Mouse (Mus musculus): ENCODE measurements around the gene Olfr718-ps1. TPM values are rescaled to one million over a fixed set of nuclear protein-coding genes. Genes with fewer than 3 reads are reported as not detected.
A peak's percentile ranks its signal among the peaks of the same experiment; 100 is the strongest.

Olfr718-ps1 gene
- polyA plus RNA-seq, 1 experiment from 2014 or later = not detected

- no peaks in the 10 kb centered on the region for H3K9me3 ChIP-seq (ENCODE audit: control insufficient read depth, low read length)
- 83% methylated on average over 3 of the region's 3 CpGs for WGBS
- ATAC-seq (ENCODE audit: insufficient number of reproducible peaks, low FRiP score, low TSS enrichment, low read depth) (no peak), DNase-seq (ENCODE audit: low spot score) (no peak)
- H3K27ac ChIP-seq (replicated peaks; ENCODE audit: low read depth, low read length) = no peak overlapping the region
- no peak overlapping the region for H3K9ac ChIP-seq (ENCODE audit: low read length)
- peaks cover 8% of the 10 kb centered on the region; the same call in 1 of the 2 replicates for H3K4me1 ChIP-seq (ENCODE audit: control insufficient read depth, insufficient read depth, low read length)
- H3K4me2 ChIP-seq (ENCODE audit: low read depth, severe bottlenecking) = no peak overlapping the region
- H3K27me3 ChIP-seq (ENCODE audit: control insufficient read depth, insufficient read depth, low read length) = no peaks in the 10 kb centered on the region
- peaks cover 34% of the 10 kb centered on the region for H3K36me3 ChIP-seq (ENCODE audit: control insufficient read depth, insufficient read depth, low read length)
- no peak overlapping the region for H3K4me3 ChIP-seq (ENCODE audit: low read depth, low read length)
Observed at GRCm38 (mm10) chr5:143177541-143178200, 30.3 kb upstream of the Olfr718-ps1 start.

GRCm38 (mm10) chr5:143175970-143176369 is 28.6 kb upstream of the Olfr718-ps1 start:
- no peak overlapping the region for H3K4me3 ChIP-seq (ENCODE audit: low read depth, low read length)
- WGBS = 91% methylated on average over 4 of the region's 4 CpGs
- no peaks in the 10 kb centered on the region for H3K9me3 ChIP-seq (ENCODE audit: control insufficient read depth, low read length)
- H3K27ac ChIP-seq (replicated peaks; ENCODE audit: low read depth, low read length) = no peak overlapping the region
- H3K4me2 ChIP-seq (ENCODE audit: low read depth, severe bottlenecking) = no peak overlapping the region
- H3K4me1 ChIP-seq (ENCODE audit: control insufficient read depth, insufficient read depth, low read length) = peaks cover 8% of the 10 kb centered on the region; the same call in 1 of the 2 replicates
- no peak for ATAC-seq (ENCODE audit: insufficient number of reproducible peaks, low FRiP score, low TSS enrichment, low read depth)
- no peak overlapping the region for H3K9ac ChIP-seq (ENCODE audit: low read length)
- no peaks in the 10 kb centered on the region for H3K27me3 ChIP-seq (ENCODE audit: control insufficient read depth, insufficient read depth, low read length)
- no peak for DNase-seq (ENCODE audit: low spot score)
- H3K36me3 ChIP-seq (ENCODE audit: control insufficient read depth, insufficient read depth, low read length) = peaks cover 41% of the 10 kb centered on the region

GRCm38 (mm10) chr5:143165508-143166070 is 18.2 kb upstream of the Olfr718-ps1 start:
- H3K9me3 ChIP-seq (ENCODE audit: control insufficient read depth, low read length) = no peaks in the 10 kb centered on the region
- DNase-seq (ENCODE audit: low spot score) = peak; percentile 30
- H3K4me2 ChIP-seq (ENCODE audit: low read depth, severe bottlenecking) = no peak overlapping the region
- no peak overlapping the region for H3K27ac ChIP-seq (replicated peaks; ENCODE audit: low read depth, low read length)
- no peak overlapping the region for H3K4me3 ChIP-seq (ENCODE audit: low read depth, low read length)
- H3K27me3 ChIP-seq (ENCODE audit: control insufficient read depth, insufficient read depth, low read length) = no peaks in the 10 kb centered on the region
- no peaks in the 10 kb centered on the region for H3K36me3 ChIP-seq (ENCODE audit: control insufficient read depth, insufficient read depth, low read length)
- no peak overlapping the region for H3K9ac ChIP-seq (ENCODE audit: low read length)
- H3K4me1 ChIP-seq (ENCODE audit: control insufficient read depth, insufficient read depth, low read length) = no peaks in the 10 kb centered on the region
- ATAC-seq (ENCODE audit: insufficient number of reproducible peaks, low FRiP score, low TSS enrichment, low read depth) = no peak
- 12% methylated on average over 18 of the region's 18 CpGs for WGBS

- 90% methylated on average over 3 of the region's 3 CpGs for WGBS
Observed at GRCm38 (mm10) chr5:143155534-143155933, 8.2 kb upstream of the Olfr718-ps1 start.

GRCm38 (mm10) chr5:143153756-143154155 is 6.4 kb upstream of the Olfr718-ps1 start:
- Histone ChIP-seq H3K4me3 (ENCODE audit: low read depth, low read length) (no peak overlapping the region), H3K27me3 (ENCODE audit: control insufficient read depth, insufficient read depth, low read length) (peaks cover 21% of the 10 kb centered on the region), H3K4me2 (ENCODE audit: low read depth, severe bottlenecking) (no peak overlapping the region), H3K9me3 (ENCODE audit: control insufficient read depth, low read length) (no peaks in the 10 kb centered on the region; the same call in 1 of the 2 replicates), H3K27ac (replicated peaks; ENCODE audit: low read depth, low read length) (no peak overlapping the region), H3K9ac (ENCODE audit: low read length) (no peak overlapping the region), H3K4me1 (ENCODE audit: control insufficient read depth, insufficient read depth, low read length) (no peaks in the 10 kb centered on the region), H3K36me3 (ENCODE audit: control insufficient read depth, insufficient read depth, low read length) (no peaks in the 10 kb centered on the region)
- no peak for ATAC-seq (ENCODE audit: insufficient number of reproducible peaks, low FRiP score, low TSS enrichment, low read depth)
- WGBS = 88% methylated on average over 10 of the region's 10 CpGs
- no peak for DNase-seq (ENCODE audit: low spot score)

More at GRCm38 (mm10) chr5:143155534-143155933, 8.2 kb upstream of the Olfr718-ps1 start:
- DNase-seq (ENCODE audit: low spot score) = no peak
- no peak for ATAC-seq (ENCODE audit: insufficient number of reproducible peaks, low FRiP score, low TSS enrichment, low read depth)
- no peaks in the 10 kb centered on the region for H3K4me1 ChIP-seq (ENCODE audit: control insufficient read depth, insufficient read depth, low read length)
- no peak overlapping the region for H3K4me3 ChIP-seq (ENCODE audit: low read depth, low read length)
- H3K9me3 ChIP-seq (ENCODE audit: control insufficient read depth, low read length) = no peaks in the 10 kb centered on the region; the same call in 1 of the 2 replicates
- H3K27me3 ChIP-seq (ENCODE audit: control insufficient read depth, insufficient read depth, low read length) = peaks cover 27% of the 10 kb centered on the region
- no peaks in the 10 kb centered on the region for H3K36me3 ChIP-seq (ENCODE audit: control insufficient read depth, insufficient read depth, low read length)
- no peak overlapping the region for H3K9ac ChIP-seq (ENCODE audit: low read length)
- H3K27ac ChIP-seq (replicated peaks; ENCODE audit: low read depth, low read length) = no peak overlapping the region
- no peak overlapping the region for H3K4me2 ChIP-seq (ENCODE audit: low read depth, severe bottlenecking)

GRCm38 (mm10) chr5:143150044-143150443 is 2.7 kb upstream of the Olfr718-ps1 start:
- DNase-seq (ENCODE audit: low spot score) (no peak), ATAC-seq (ENCODE audit: insufficient number of reproducible peaks, low FRiP score, low TSS enrichment, low read depth) (no peak)
- H3K4me3 ChIP-seq (ENCODE audit: low read depth, low read length) = no peak overlapping the region
- H3K36me3 ChIP-seq (ENCODE audit: control insufficient read depth, insufficient read depth, low read length) = no peaks in the 10 kb centered on the region
- no peaks in the 10 kb centered on the region for H3K27me3 ChIP-seq (ENCODE audit: control insufficient read depth, insufficient read depth, low read length)
- 85% methylated on average over 2 of the region's 2 CpGs for WGBS
- no peaks in the 10 kb centered on the region for H3K4me1 ChIP-seq (ENCODE audit: control insufficient read depth, insufficient read depth, low read length)
- no peak overlapping the region for H3K27ac ChIP-seq (replicated peaks; ENCODE audit: low read depth, low read length)
- no peaks in the 10 kb centered on the region; the same call in 1 of the 2 replicates for H3K9me3 ChIP-seq (ENCODE audit: control insufficient read depth, low read length)
- H3K4me2 ChIP-seq (ENCODE audit: low read depth, severe bottlenecking) = no peak overlapping the region
- H3K9ac ChIP-seq (ENCODE audit: low read length) = no peak overlapping the region

GRCm38 (mm10) chr5:143149536-143149935 is 2.2 kb upstream of the Olfr718-ps1 start:
- H3K9me3 ChIP-seq (ENCODE audit: control insufficient read depth, low read length) = no peaks in the 10 kb centered on the region; the same call in 1 of the 2 replicates
- DNase-seq (ENCODE audit: low spot score) = no peak
- WGBS = 94% methylated on average over 2 of the region's 2 CpGs

GRCm38 (mm10) chr5:143148661-143149060 is 1.3 kb upstream of the Olfr718-ps1 start:
- DNase-seq (ENCODE audit: low spot score) (no peak), ATAC-seq (ENCODE audit: insufficient number of reproducible peaks, low FRiP score, low TSS enrichment, low read depth) (no peak)
- no peak overlapping the region for H3K4me2 ChIP-seq (ENCODE audit: low read depth, severe bottlenecking)
- H3K9me3 ChIP-seq (ENCODE audit: control insufficient read depth, low read length) = no peaks in the 10 kb centered on the region; the same call in 1 of the 2 replicates
- H3K4me1 ChIP-seq (ENCODE audit: control insufficient read depth, insufficient read depth, low read length) = no peaks in the 10 kb centered on the region
- no peaks in the 10 kb centered on the region for H3K27me3 ChIP-seq (ENCODE audit: control insufficient read depth, insufficient read depth, low read length)
- no peak overlapping the region for H3K9ac ChIP-seq (ENCODE audit: low read length)
- 95% methylated on average over 5 of the region's 5 CpGs for WGBS
- H3K36me3 ChIP-seq (ENCODE audit: control insufficient read depth, insufficient read depth, low read length) = no peaks in the 10 kb centered on the region
- no peak overlapping the region for H3K4me3 ChIP-seq (ENCODE audit: low read depth, low read length)
- H3K27ac ChIP-seq (replicated peaks; ENCODE audit: low read depth, low read length) = no peak overlapping the region

More at GRCm38 (mm10) chr5:143149536-143149935, 2.2 kb upstream of the Olfr718-ps1 start:
- no peaks in the 10 kb centered on the region for H3K4me1 ChIP-seq (ENCODE audit: control insufficient read depth, insufficient read depth, low read length)
- H3K27me3 ChIP-seq (ENCODE audit: control insufficient read depth, insufficient read depth, low read length) = no peaks in the 10 kb centered on the region
- ATAC-seq (ENCODE audit: insufficient number of reproducible peaks, low FRiP score, low TSS enrichment, low read depth) = no peak
- no peak overlapping the region for H3K4me2 ChIP-seq (ENCODE audit: low read depth, severe bottlenecking)
- no peak overlapping the region for H3K27ac ChIP-seq (replicated peaks; ENCODE audit: low read depth, low read length)
- no peak overlapping the region for H3K9ac ChIP-seq (ENCODE audit: low read length)
- H3K36me3 ChIP-seq (ENCODE audit: control insufficient read depth, insufficient read depth, low read length) = no peaks in the 10 kb centered on the region
- no peak overlapping the region for H3K4me3 ChIP-seq (ENCODE audit: low read depth, low read length)
